Mouse (Mus musculus): Measurements from ENCODE around the gene Dhx16.
A peak's percentile ranks its signal among the peaks of the same experiment; 100 is the strongest.
"Not testable (repeated sequence)": the region's sequence is repeated elsewhere in the genome, so short reads cannot be mapped to it uniquely, and the experiment has no call there.

The Dhx16 gene

DNA sequence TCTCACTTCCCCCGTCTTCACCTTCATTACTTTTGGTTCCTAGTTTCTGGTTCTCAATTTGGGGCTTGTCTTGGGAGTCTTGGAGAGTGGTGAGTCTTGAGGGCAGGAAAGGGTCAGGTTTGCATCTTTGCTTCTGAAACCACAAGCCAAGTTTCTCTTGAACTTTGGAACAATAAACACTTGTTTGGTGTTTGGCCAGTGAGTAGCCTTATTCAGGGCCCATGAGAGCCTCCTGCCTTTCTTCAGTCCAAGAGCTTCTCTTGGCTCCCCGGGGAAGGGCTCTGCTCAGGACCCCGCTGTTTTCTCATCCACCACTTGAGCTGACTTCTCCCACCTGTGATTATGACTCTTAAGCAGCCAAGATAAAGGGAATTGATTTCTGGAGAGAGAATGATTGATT lies 42.9 kb downstream of the Dhx16 start:
- no peak for DNase-seq

GRCm38 (mm10) chr17:35923281-35923680 lies 43.7 kb downstream of the Dhx16 start:
- DNase-seq = no peak

- no peak for DNase-seq
These were observed 47.9 kb downstream of the Dhx16 start for GRCm38 (mm10) chr17:35927471-35927870.

GRCm38 (mm10) chr17:35929534-35929933 lies 49.9 kb downstream of the Dhx16 start:
- no peak for DNase-seq

DNA sequence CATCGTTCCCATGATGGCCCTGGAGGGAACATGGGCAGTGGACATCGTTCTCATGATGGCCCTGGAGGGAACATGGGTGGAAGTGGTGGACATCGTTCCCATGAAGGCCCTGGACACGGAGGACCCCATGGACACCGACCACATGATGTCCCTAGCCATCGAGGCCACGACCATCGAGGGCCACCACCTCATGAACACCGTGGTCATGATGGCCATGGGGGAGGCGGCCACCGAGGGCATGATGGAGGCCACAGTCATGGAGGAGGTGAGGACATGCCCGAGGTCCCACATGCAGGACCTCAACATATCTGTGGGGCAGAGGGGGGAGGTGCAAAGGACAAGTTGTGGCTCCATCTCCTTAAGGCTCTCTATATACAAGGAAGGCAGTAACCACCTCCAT lies 51.0 kb downstream of the Dhx16 start:
- no peak for DNase-seq

DNA sequence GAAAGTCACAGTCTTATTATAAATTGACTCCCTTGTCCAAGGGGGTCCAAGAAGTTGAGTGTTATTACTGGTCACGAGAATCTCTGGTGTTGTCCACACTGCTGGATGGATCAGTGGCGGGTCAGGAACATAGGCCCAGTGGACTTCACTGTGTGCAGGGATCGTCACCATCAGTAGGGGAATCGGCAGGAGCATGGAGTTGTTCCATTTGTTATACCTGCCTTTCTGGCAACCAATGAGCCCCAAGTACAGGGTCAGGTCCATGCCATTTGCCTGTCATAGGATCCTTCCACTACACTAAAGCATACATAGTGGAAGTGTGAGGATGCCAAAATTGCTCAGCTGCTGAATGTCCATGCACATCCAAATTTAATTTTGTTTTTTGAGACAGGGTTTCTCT lies 53.0 kb downstream of the Dhx16 start:
- no peak for DNase-seq

GRCm38 (mm10) chr17:35935763-35936162 lies 56.1 kb downstream of the Dhx16 start:
- DNase-seq = not testable (repeated sequence)

DNA sequence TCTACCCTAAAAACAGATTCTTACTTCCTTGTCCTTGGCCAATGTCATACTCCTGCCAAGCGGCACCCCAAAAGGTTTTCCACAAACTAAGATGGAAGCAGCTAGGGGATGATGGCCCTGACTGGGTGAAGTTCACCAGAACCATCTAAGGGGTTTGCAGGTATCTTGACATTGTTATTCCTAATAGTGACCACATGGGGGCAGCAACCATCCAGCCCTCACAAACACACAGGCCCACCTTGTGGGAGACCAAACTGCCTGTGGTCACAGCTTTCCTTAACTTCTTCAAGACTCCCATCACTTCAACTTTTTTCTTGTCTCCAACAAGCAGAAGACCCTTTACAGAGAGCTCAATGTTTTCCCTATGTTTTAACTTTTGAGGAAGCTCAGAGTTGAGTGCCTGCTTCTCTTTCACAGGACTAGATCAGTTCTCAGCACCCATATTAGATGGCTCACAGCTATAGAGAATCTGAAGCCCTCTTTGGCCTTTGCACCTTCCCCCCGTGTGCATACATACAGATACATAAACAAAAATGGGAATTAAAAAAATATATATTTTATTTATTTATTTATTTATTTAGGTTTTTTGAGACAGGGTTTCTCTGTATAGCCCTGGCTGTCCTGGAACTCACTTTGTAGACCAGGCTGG lies 58.2 kb downstream of the Dhx16 start:
- peak; percentile 55 for DNase-seq

DNA sequence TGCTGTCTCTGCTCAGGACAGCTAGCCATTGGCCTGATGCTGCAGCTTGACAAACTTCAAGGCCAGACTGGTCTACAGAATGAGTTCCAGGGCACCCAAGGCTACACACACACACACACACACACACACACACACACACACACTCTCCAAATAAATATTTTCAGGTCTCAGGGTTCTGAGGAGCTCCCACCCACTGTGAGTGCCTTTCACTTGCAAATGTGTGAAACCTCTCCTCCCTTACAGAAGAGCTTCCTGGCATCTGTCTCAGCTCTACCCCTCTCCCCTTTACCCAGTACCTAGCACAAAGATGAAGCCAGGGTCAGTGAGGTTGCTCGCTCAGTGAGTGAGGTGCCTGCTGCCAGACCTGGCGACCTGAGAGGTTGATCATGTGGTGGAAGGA lies 59.5 kb downstream of the Dhx16 start:
- DNase-seq = no peak

- DNase-seq = no peak
These were observed 60.3 kb downstream of the Dhx16 start for GRCm38 (mm10) chr17:35939941-35940340.
